Mouse (Mus musculus) 3T3-L1 (cell line): Measurements from ENCODE around the gene Nckap1.

ENCODE experiments used
- DNase-seq: peaks from one replicate; pipeline ENCODE4 v3.0.0-alpha.2; 2015; ENCODE audit warnings: low read depth, low spot score

Nckap1 gene

DNA sequence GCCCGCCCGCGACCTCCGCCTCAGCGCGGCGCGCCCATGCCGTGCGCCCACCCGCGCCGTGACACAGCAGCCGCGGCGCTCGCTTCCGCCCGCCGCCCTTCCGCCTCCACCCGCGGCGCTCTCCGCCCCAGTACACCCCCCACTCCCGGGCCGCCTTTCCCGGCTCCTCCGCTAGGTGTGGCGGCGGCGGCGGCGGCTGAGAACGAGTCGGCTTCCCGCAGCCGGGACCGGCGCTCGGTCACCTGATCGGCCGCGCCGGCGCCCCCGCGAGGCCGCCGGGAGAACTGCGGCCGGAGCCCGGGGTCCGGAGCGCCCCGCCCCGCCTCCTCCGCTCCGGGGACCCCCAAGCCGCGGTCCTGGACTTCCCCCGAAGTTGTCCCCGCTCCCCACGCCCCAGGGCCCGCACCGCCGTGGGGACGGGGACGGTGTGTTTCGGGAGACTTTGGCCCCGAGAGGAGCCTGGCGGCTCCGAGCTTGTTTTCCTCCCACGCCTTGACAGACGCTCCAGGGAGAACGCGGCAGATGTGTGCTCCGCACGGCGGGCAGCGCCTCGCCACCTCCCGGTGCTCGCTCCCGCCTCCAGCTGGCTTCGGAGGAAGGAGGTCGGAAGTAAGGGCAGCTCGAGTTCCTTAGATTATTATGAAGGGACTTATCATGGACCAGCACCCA, at the start of gene Nckap1:
Gene Nckap1, minus strand, starts transcription at position 338 of the 669 bp plus-strand sequence.
- peak; percentile 78 for DNase-seq

DNA sequence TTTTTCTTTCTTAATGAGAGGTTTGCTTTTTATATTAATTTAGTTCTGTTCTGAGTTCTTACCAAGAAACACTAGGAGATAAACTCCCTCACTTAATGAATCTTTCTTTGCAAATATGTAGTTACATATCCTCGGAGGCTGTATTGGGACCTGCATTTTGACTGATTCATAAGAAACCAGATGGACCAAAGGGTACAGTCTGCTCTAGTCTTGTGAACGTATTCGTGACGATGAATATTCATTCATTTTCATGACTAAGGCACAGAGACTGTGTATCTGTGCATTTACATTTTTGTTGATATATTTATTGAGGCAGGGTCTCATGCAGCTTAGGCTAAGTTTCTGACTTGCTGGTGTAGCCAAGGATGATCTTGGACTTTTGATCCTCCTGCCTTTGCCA, 43.3 kb upstream of the Nckap1 start:
- no peak for DNase-seq

DNA sequence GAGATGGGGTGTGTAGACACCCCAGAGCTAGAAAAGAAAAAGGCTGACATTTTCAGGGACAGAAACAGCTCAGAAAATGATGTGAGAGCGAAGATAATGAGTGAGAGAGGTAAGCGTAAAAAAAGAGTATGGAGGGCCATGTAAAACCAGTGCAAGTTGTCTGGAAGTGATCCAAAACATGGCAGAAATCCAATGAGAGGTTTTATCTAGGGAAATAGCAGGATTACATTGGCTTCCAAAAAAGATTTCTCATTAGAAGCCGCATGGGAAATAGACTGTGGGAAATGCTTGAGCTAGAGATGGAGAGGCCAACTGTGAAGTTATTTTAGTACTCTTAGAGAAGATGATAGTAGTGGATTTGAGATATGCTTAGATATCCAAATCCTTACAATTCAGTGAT, 40.7 kb upstream of the Nckap1 start:
- DNase-seq, result no peak

DNA sequence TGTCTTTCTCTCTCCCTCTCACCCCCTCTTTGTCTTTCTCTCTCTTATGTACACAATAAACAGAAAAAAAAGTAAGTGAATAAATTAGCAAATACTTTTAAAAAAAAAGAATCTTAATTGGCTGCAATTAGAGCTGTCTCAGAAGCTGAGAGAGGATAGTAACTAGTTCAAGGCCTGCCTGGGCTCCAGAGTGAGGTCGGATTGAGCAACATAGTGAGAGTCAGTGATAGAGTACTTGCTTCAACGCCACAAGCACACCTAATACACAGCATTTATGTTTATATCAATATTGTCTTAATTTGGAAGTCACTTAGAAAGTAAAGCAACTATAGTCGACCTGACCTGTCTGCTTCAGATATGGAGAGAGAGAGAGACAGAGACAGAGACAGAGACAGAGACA, 37.8 kb upstream of the Nckap1 start:
- DNase-seq, result no peak

DNA sequence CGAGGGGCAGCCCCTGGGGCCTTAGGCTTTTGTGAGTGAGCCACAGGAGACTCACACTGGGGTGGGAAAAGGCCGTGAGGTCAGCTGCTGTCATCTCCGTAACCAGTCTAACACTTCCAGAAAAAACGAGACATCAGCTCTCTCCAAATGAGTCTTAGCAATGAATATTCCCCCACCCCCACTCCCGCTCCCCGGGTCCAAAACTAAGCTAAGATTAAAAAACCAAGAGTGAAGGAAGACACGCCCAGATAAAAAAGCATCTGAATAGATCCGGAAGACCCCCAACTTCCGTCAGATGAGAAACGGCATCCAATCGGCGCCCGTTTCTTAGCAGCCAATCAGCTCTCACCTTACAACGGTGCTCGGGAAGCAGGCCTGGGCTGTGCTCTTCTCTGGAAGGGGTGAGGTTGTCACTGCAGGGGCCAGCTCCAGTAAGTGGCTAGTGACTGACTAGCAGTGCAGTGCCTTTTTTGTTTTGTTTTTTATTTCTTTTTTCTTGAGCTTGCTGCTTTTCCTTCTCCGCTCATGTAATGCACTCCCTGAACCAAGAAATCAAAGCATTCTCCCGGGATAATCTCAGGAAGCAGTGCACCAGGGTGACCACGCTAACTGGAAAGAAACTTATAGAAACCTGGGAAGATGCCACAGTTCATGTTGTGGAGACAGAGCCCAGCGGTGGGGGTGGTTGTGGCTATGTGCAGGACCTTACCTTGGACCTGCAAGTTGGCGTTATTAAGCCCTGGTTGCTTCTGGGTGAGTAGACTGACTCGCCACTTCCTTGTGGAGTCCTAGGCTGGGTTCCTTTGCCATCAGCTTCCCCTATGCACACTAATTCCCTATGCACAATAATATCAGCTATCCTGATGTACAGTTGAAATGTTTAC, 35.9 kb upstream of the Nckap1 start, which contains the start of the genes Dusp19 and Nup35:
Gene Dusp19, plus strand, starts transcription at position 192 of the 884 bp plus-strand sequence.
Gene Nup35, plus strand, starts transcription at position 383 of the 884 bp plus-strand sequence.
- DNase-seq, result peak; percentile 97

DNA sequence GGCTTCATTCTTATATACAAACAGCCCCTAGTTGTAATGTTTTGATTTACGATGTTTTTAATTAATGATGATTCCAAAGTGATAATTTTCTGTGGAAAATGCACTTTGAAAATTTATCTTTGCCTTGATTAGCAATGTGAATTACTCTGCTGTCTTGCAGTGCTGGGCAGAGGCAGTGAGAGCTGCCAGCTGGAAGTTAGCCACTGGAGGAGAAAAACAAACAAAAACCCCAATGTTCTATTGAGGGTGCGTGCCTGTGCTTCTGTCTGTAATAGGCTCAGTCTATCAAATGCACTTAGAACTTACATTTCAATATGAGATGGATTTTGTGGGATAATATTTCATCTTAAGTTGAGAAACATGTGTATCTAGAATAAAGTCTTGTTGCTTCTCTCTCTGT, 31.6 kb upstream of the Nckap1 start:
- DNase-seq, result no peak

DNA sequence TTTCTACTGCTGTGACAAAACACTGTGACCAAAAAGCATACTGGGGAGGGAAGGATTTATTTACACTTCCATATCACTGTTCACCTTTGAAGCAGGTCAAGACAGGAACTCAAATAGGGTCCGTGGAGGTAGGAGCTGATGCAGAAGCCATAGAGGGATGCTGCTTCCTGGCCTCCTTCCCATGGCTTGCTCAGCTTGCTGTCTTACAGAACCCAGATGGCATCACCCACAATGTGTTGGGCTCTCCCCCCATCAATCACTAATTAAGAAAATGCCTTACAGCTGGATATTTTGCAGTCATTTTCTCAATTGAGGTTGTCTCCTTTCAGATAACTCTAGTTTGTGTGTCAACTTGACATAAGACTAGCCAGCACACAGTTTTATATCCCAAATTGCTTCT, 31.1 kb upstream of the Nckap1 start:
- no peak for DNase-seq

DNA sequence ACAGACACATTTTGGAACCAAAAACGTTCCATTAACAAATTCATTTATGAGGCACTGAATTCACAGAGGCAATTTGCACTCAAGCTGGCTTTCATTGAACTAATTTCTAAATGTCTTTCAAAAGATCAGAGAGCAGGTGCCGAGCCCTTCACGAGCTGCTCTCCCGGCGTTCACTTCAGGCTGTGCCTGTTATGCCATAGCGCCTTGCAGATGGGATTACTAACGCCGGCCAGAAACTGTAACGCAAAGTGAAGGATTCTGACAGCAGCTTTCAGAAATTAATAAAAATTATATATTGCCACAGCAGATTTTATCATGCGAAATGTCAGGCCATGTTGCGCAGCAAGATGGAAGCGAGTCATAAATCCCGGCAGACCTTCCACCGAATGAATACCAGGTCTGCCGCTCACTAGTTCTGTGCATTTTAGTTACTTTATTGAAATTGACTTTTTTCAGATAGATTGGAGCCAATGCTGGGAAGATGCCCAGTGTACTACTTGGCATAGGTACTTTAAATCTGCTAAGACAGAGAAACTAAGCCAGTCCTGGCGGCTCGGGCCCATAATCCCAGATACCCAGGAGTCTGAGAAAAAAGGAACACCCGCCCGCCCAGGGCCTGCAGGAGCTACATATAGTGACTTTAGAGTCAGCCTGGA, 22.7 kb upstream of the Nckap1 start:
- no peak for DNase-seq

DNA sequence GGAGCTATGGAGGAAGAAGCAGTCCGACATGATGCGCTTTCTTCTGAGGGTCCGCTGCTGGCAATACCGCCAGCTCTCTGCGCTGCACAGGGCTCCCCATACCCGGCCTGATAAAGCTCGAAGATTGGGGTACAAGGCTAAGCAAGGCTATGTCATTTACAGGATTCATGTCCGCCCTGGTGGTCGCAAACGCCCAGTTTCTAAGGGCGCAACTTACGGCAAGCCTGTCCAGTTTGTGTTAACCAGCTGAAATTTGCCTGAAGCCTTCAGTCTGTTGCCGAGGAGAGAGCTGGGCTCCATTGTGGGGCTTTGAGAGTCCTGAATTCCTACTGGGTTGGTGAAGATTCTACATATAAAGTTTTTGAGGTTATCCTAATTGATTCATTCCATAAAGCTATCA, 21.6 kb upstream of the Nckap1 start:
- no peak for DNase-seq

DNA sequence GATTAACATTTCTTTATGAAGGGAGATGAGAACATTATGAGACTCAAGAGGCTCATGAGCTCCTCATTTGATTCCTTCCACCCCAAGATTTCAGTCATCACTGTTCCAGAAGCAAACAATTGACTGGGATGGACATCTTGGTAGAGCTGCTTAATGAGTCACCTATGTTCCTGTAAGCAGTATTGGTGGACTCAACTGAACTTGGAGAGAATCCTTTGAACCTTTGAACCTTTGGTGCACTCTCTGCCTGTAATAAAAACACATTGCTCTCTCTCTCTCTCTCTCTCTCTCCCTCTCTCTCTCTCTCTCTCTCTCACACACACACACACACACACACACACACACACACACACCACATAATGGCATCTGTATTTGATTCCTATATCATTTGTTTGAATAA, 19.4 kb upstream of the Nckap1 start:
- no peak for DNase-seq

DNA sequence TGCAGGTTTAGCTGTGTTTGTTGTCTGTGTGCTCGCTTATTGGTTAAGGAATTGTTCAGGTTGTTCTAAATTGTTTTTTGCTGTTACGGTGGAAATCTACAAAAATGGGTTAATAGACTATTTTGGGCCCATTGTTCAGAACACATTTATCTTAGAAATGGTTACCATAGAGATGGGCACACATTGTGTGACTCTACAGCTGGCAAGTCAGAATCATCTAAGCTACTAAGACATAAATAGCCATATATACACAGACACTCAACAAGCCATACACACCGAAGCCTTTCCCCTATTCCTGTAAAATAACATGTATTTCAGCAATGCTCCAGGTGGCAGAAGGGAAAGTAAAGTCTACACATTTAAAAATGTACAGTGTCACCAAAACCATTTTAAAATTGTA, 18.7 kb upstream of the Nckap1 start:
- no peak for DNase-seq

DNA sequence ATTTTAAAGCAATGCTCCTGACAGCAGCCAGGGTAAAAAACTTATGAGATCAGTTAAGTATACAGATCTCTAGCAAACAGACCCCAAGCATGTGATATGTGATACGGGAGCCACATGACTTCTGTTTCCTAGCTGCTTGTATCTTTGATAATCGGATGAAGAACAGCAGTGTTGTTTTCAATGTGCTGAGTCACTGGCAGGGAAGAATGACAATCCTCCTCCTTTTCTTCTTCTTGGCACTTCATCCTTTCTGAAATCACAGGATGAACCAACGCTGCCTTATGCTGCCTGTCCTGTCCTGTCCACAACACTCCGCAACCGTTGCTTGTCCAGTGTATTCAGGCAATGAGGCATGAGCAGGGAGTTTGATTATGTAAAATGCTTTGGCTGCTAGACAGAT, 15.8 kb upstream of the Nckap1 start:
- DNase-seq, result peak; percentile 40

DNA sequence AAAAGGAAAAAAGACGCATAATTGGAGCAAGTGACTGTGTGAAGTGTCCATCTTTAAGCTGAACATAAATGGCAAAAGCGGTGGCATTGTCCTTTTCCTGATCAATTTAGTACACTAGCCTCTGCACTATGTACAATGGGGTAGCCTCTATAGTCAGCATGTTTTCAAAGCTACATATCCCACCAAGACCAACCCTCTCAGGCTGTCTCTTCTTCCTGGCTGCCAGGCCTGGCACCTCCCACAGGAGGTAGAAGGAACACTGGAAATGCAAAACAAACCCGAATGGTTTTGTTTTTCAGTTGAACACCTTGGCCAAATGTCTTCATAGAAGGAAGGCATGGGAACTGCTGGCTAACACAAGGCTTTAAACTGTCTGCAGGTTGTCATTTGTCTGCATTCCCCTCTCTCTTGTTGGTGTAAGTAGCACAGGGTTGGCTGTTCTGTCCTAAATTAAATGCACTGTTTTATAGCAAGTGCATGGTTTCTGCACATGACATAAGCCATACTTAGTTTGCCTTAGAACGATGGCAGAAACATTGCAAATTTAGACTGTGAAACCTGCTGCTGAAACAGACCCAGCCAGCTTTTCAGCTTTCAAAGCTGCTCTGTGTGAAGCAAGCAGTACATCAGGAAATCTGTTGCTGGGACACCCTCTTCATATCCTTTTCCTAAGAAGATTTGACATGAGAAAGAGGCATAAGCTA, 13.2 kb upstream of the Nckap1 start:
- no peak for DNase-seq

DNA sequence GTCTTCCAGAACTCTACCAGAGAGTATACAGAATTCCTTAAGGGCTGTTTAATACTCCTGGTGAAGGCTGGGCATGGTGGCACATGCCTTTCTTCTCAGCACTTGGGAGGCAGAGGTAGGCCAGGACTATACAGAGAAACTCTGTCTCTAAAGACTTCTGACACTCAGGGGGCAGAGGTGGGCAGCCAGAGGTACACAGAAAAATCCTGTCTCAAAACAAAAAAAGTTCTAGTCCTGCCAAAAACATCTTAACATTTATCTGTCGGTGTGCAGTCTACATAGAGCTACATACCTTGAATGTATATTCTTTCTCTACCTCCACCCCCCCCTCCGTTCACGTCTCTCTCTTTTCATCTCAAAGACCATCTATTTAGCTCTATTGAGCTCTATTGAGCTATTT, 1.2 kb upstream of the Nckap1 start:
- no peak for DNase-seq

DNA sequence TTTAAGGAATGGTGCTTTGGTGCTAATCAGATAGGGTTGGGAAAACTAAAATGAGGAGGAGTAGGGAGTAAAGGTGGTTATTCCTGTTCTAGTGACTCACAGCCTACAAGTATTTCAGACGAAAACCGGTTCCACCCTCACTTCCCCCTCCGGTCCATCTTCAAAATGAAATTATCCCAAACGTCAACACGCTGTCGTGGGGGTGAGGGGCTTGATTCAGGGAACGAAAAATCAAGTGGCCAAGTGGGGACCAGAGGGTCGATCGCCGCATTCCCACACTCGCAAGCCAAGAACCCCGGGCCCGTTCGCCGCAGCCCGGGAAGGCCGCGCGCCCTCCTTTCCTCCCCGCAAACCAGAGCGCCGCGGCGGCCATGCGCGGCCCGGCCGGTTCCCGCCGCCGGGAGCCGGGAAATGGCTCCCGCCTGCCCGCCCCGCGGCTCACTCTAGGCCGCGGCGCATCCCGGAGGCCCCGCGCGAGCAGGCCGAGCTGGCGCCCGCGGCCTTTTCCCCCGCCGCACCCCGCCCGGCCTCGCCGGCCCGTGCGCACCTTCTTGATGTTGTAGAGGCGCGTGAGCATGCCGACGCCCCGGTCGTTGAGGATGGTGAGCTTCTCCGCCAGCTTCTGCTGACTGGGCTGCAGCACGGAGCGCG, 744 bp downstream of the Nckap1 start:
- peak; percentile 63 for DNase-seq

DNA sequence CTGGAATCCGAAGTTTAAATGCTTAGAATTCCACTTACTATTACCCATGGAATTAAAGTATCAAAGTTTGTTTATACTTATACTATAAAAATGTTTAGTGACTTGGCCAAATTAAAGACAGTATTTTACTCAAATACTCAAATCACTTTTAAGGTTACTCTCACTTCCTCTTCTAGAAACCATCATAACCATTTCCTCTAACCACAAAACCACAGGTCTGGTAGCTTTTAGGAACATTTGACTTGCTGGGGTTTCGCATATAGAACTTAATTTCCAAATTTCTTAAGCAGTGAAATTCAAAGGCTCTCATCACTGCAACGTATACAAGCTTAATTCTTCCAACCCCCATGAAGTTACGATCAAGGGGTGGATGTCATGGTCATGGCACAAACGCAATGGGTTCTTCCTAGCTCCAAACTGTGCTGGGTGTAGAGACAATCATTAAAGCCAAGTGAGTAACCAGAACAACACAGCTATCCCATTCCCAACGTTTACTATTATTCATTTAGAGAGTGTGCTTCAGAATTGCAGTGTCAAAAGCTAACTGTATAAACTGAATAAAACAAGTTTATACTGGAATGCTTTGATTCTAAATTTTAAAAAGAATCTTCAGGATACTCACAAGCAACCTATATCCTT, 1.8 kb downstream of the Nckap1 start:
- peak; percentile 57 for DNase-seq

DNA sequence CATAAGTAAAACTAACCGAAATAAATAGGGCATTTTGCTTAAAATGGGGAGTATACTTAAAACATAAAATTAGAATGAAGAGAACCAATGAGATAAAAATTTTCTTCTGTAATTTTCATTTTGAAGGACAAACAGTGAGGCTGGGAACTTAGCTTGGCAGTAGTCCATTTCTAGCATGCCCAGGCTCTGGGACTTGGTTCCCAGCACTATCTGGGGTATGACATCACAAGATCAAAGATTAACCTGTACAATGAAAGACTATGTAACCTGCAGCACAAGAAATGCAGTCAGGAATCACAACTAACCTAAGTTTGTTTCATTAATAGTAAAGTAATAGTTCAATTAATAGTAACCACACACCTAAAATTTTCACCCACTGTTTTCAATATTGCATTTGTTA, 3.9 kb downstream of the Nckap1 start:
- no peak for DNase-seq

DNA sequence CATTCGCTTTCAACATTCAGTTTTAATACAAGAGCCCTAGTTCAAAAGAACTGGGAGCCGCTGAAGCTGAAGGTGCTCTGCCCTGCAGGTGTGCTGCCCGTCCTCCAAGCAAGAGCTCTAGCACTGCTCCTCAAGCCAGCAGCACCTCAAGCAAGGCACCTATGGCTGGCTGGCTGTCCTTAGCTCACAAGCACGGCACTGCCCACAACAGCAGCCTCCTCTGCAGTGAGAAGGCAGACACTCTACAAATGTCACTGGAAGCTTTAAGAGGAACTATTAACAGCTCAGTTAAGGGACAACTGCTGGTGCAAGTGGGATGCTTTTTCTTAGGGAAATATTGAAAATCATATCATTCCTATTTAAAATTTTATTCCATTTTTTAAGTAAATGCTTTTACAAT, 10.5 kb downstream of the Nckap1 start:
- no peak for DNase-seq

DNA sequence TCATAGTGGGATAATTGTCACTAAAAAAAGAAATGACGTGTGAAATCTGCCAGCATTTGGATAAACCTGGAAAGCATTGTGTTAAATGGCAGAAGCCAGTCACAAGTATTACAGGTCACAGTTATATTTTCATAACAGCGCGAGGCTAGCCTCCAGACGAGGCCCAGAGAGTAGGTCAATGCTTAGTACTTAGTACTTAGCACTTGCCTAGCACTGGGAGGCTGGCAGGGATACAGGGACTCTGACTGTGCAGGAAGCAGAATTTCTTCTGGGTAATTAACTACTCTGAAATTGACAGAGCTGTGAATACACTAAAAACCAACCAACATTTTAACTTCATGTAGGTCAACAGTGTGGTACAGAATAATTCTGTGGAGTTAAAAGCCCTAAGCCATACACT, 13.8 kb downstream of the Nckap1 start:
- no peak for DNase-seq

DNA sequence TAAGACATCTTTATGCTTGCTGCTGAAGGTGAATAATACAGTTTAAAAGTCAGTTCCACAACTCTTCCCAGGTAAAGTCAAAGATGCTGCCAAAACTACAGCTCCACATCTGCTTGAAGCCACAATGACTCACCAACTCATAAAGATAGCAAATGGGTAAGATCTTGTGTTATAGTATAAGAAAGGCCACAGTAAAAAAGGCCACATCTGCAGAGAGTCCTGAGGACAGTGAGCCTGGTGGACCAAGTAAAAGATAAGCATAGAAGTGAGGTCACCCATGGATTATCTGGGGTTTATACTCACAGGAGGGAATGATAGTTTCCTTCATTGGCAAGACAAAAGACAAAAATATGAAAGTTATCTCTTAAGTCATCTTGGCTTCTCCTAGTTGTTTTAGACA, 18.9 kb downstream of the Nckap1 start:
- peak; percentile 38 for DNase-seq

DNA sequence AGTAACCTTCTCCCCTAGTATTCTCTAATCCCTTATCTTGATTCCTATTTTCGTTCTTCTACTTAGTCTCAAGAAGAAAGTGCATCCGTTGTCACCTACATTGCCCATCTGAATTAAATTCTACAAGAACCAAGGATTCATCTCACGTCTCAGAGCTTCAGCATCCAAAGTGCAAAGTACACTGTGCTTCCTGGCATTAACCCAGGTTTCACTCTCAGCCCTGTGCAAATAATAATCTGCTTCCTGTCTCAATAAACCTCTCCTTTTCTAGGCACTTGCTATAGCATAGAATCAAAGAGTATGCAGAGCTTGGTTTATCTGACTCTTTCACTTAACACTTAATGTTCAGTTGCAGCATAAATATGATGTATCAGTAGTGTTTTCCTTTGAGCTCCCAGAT, 19.7 kb downstream of the Nckap1 start:
- no peak for DNase-seq
